Mouse (Mus musculus): ENCODE measurements around the gene Ermn.

- no peak for TF ChIP-seq CTCF (IDR thresholded peaks at IDR 0.05; ENCODE audit: low read depth)
- TF ChIP-seq EP300 (IDR thresholded peaks at IDR 0.05; ENCODE audit: low read depth): no peak
Measured at GRCm38 (mm10) chr2:58031431-58031830, 21.2 kb downstream of the Ermn start.
